Mouse (Mus musculus) layer of hippocampus, adult 11-12 months (tissue): ENCODE measurements around the gene Sox10.

Experiments used
- DNase-seq: peaks from one replicate; pipeline ENCODE4 v3.0.0; 2022; ENCODE audit warnings: low spot score

Gene Sox10

GRCm38 (mm10) chr15:79155572-79155971 lies 9.5 kb downstream of the Sox10 start:
- no peak for DNase-seq

- no peak for DNase-seq
Measured at GRCm38 (mm10) chr15:79152709-79153108, 12.3 kb downstream of the Sox10 start.

DNA sequence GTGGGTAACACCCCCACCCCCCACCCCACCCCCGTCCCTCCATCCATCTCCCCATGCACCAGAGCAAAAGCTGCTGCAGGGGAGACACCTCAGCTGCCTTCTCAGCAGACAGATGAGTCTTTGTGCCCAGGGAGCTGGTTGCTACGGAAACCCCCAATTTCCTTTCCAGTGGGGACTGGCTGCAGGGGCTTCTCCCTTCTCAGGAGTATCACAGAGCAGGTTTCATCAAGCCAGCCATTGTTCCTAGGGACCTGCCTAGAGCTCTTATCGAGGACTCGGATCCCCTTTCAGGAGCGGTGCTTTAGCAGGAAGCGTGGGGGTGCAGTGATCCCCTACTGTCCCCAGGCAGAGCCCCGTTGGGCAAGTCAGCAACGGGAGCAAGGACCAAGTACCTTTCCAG lies 13.2 kb downstream of the Sox10 start:
- no peak for DNase-seq

DNA sequence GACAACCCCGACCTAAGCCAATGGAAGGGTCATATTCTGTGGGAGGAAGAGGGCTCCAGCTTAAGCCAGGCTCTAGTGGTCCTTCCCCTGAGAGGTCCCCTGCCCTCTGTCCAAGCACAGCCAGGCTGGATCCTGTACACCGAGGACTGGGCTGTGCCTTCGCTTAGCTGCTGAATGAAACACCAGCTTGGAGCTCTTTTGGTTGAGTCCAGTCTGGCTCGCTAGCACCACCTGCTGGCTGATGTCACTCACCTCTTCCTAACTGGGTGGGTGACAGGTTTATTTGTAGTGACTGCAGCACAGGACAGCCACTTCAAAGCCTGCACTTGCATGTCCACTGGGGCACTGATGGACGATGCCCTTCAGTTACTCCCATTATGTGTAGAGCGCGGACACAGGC lies 16.5 kb downstream of the Sox10 start:
- peak; percentile 77 for DNase-seq

GRCm38 (mm10) chr15:79145522-79145921 lies 19.5 kb downstream of the Sox10 start:
- no peak for DNase-seq

- DNase-seq: no peak
Measured at GRCm38 (mm10) chr15:79144021-79144420, 21.0 kb downstream of the Sox10 start.

- DNase-seq: no peak
Measured at GRCm38 (mm10) chr15:79143316-79143715, 21.7 kb downstream of the Sox10 start.

DNA sequence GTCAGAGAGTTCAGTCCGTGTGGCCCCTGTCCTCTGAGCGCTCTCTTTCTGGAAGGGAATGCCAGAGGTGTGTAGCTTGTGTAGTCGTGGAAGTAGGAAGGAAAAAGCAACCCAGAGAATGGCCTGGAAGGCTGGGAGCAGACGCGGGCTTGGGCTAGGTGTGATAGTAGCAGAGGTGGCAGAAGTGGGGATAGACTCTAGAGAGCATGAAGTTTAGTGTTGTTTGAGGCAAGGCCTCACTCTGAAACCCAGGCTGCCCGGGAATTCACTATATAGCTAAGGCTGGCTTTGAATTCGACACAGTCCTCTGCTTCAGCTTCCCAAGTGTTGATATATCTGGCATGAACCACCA lies 23.5 kb downstream of the Sox10 start:
- DNase-seq: no peak

DNA sequence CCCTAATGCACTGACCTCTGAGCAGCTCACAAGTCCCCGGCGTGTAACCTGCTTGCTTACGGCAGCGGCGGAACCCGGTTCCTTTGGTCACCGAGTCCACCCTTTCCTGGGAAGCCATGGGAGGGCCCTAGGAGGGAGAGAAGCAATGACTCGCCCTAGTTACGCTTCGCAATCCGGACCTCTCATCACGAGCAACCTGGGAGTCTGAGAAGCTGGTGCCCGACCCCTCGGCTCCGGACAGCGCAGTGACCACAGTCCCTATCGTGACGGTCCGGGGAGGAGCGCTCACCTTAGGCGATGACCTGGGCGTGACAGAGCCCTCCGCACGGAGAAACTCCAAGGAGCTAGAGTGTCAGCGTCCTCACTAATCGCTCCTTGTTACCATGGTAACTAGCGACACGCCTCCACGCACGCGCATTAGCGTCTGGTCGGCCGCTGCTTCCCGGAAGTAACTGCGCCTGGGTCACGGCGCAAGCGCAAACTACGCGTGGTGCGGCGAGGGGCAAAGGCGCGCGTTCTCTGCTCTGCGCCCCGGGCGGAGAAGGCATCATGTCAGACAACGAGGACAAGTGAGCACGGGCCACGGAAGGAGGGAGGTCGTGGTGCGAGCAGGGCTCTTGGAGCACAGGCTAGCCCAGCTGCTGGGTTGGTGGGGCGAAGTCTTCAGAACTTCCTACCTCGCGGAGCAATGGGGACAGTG lies 24.0 kb downstream of the Sox10 start, which contains the start of the genes Polr2f and 1700088E04Rik:
Gene Polr2f (plus strand): TSS at position 144 of the 700 bp plus-strand sequence.
Gene 1700088E04Rik (minus strand): TSS at position 388 of the 700 bp plus-strand sequence.
- DNase-seq: peak; percentile 94

DNA sequence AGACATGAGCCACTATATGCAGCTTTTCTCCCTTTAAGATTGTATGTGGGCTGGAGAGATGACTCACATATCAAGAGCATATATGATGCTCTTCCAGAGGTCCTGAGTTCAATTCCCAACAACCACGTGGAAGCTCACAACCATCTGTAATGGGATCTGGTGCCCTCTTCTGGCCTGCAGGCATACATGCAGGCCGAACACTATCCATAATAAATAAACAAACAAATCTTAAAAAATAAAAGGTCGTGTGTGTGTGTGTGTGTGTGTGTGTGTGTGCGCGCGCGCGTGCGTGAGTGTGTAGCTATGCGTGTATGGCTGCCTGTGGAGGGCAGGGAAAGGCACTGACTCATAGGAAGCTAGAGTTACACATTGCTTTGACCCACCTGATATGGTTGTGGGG lies 25.4 kb downstream of the Sox10 start:
- no peak for DNase-seq

- DNase-seq: no peak
Measured at GRCm38 (mm10) chr15:79135783-79136575, 29.1 kb downstream of the Sox10 start.

- DNase-seq: no peak
Measured at GRCm38 (mm10) chr15:79135332-79135731, 29.7 kb downstream of the Sox10 start.

DNA sequence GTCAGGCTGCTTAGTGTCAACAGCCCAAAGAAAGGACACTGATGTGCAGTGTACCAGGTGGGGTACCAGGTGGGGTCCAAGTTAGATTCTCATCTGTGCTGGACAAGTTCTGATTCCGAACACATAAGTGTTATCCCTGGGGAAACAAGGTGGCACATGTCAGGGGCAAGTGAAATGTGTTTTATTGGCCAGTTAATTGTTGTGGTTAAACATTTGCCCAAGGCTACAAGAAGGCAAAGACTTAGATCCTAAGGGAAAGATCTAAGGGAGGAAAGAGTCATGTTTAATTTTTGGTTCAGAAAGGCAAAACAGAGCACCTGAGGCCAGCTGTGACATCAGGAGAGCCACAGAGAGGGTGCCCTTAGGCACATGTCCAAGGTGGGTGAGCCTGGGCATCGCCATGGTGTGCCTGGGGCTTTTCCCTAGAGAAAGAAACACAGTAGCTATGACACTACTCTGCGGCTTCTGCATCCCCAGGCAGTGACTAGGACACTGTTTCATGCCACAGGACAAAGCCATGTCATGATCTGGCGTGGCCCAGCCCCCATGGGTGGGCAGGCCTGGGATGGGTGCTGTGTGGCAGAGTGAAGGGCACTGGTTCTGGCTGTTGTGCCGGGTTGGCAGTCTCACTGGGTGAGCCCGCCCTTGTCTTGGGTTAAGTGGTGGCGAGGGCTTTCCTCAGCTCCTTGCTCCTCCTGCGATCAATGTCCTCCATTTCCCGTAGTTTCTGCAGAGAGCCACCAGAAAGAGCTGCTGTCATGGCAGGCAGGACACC lies 30.4 kb downstream of the Sox10 start:
- no peak for DNase-seq

- no peak for DNase-seq
Measured at GRCm38 (mm10) chr15:79133191-79133661, 31.8 kb downstream of the Sox10 start.

DNA sequence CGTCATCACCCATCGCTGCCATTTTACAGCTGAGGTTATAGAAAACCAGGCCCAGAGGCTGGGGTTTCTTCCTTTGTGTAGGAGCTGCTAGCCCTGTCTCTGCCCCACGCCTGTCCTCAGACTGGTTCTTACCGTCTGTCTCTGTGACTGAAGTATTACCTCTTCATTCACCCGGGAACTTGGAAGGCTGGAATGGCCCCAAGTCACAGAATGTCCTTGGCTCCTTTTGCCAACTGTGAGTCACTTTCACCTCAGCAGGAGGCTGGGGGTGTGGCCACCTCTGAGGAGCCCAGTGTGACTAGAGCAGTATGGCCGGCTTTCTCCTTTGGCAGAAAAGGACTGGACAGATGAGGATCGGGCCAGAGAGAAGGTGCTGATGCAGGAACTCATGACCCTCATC lies 33.6 kb downstream of the Sox10 start:
- peak; percentile 58 for DNase-seq

- DNase-seq: no peak
Measured at GRCm38 (mm10) chr15:79130782-79131181, 34.3 kb downstream of the Sox10 start.

- no peak for DNase-seq
Measured at GRCm38 (mm10) chr15:79129311-79129710, 35.7 kb downstream of the Sox10 start.

DNA sequence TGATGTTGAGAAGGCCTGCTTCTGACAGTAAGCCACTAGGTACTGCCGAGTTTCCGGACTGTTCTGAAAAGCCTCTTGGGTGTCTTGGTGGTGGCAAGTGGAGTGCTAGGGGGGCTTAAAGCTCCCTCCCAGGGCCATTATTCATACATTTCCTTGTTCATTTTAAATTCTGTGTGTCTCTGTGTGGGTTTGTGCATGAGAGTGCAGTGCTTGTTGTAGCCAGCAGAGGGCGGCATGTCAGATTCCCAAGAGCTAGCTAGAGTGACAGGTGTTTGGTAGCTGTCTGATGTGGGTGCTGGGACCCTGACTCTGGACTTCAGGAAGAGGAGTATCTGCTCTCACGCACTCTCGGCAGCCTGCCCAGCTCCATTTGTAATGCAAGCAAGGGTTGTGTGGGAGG lies 36.8 kb downstream of the Sox10 start:
- no peak for DNase-seq

GRCm38 (mm10) chr15:79127101-79127500 lies 37.9 kb downstream of the Sox10 start:
- DNase-seq: no peak

DNA sequence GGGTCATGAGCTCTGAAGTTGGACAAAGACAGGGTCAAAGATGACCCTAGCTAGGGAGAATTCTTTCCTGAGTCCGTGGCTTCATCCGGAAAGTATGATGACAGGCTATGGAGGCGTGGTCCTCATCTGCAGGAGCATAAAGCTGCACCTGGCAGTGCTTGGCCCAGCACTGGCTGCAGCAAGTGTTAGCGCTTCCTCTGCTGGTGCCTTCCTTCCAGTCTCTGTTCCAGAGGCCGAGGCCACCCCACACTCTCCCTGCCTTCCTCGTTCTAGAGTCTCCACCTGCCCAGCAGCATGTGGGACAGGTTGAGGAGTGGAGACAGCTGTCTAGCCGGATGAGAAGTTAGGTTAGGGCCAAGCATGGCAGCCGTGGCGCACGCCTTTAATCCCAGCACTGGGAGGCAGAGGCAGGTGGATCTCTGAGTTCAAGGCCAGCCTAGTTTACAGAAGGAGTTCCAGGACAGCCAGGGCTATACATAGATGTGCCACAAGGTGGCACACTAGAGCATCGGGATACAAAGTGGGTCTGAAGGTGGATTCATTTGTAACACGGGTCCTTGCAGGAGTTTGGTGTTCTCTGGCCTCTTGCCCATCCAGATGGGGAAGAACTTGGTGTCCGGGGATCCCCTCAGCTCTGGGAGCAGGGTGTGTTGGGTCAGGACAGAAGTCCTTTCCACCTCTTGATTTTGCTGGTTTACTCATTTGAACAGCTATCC lies 38.7 kb downstream of the Sox10 start:
- peak; percentile 67 for DNase-seq

DNA sequence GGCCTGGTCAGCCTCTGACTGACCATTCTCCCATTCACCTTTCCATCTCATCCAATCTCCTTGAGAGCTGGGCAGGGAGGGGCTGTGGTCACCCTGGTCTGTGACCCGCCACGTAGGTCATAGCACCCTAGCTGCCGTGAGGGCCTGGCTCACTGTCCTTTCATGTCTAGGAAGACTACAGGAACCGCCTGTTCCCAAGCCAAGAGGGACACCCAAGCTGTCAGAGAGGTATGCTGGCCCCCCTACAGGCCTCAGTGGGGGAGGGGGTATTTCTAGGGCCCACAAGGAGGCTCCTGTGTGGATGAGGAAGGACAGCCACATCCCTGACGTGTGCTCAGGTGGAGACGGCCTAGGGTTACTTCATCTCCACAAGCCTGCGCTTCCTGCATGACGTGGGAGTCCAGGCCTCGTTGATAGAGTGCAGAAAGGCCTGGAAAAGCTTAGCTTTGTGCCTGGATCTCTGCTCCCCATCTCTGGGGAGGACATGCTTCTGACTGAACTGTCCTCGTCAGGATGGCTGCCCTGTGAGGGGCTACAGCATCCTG lies 40.6 kb downstream of the Sox10 start:
- DNase-seq: no peak

GRCm38 (mm10) chr15:79123751-79124150 lies 41.3 kb downstream of the Sox10 start:
- no peak for DNase-seq
